Mouse (Mus musculus): ENCODE measurements around the gene Nid1.
"Not testable (repeated sequence)": the region's sequence is repeated elsewhere in the genome, so short reads cannot be mapped to it uniquely, and the experiment has no call there.

Nid1 gene

DNA sequence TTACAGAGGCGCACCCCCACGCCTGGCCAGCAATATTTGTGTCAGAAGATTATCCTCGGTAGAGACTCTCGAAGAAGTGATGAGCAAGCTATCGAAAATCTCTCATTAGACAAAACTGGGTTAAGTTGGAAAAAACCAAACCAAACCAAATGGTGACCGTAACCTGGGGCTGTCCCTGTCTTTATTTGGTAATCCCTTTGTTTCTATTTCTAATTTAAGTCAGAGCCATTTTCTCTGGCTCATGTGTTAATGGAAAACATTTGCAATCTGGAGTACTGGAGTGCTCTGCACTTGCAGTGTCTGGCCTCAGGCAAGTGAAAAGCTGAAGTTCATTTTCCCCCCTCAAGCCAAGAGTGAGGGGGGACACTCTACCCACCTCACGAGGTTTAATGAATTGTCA, 16.9 kb downstream of the Nid1 start:
- DNase-seq (ENCODE audit: low read depth): not testable (repeated sequence)

DNA sequence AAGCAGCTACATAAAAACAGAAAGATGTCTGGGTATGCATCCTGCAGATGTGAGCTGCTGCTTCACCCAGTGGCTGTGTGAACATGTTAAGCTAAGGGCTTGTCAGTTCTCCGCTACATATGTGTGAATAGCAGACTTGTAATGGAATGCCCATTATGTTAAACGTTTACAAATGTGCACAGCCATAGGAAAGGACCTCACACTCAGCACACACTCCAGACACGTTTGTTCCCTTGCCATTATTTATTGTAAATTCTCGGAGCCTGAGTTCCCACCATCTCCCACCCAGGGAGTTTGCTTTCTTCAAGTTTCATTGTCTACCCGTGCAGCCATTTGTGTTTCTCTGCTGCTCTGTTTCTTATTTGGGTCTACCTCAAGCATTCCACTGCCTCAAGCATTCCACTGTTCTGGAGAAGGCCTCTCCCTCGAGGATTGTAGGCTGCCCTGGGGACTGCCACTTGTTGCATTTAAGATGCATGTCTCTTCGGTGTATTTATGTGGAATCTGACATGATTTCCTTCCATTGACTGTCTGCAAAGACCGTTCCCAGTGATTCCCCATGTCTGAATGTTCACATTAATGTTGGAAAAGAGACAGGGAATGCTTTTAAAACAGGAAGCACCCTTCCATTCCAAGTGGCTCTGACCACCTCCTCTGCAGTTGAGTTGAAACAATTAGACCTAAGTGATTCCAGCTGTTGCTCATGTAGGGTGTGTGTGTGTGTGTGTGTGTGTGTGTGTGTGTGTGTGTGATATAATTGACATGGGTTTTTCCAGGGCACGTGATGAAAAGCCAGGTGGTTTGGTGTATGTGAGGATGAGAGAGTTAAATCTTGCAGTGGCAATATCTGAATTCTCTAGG, 18.5 kb downstream of the Nid1 start:
- not testable (repeated sequence) for DNase-seq (ENCODE audit: low read depth)

DNA sequence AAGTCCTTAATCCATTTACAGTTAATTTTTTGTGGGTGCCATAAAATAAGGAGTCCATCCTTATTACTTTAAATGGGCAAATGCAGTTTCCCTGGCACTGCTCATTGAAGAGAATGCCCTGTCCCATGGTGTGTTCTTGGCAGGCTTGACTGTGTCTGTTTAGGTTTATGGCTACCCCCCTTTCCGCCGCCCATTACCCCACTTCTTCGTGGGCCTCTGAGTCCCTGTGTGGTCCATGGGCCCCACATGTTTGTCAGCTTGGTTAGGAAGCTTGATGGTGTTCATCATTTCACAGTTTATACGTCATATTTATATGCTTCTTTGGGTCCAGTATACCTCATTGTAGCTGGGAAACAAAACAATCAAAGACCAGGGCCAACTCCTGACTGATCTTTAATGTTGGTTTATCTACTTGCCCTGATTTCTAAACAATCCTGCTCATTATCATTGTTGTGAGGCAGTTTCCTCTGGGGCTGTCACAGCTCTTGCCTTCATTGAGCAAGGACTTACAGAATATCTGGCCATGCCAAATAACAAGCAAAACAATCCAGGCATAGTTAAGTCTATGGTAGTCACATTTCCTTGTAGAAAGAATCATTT, 20.9 kb downstream of the Nid1 start:
- DNase-seq (ENCODE audit: low read depth): no peak

DNA sequence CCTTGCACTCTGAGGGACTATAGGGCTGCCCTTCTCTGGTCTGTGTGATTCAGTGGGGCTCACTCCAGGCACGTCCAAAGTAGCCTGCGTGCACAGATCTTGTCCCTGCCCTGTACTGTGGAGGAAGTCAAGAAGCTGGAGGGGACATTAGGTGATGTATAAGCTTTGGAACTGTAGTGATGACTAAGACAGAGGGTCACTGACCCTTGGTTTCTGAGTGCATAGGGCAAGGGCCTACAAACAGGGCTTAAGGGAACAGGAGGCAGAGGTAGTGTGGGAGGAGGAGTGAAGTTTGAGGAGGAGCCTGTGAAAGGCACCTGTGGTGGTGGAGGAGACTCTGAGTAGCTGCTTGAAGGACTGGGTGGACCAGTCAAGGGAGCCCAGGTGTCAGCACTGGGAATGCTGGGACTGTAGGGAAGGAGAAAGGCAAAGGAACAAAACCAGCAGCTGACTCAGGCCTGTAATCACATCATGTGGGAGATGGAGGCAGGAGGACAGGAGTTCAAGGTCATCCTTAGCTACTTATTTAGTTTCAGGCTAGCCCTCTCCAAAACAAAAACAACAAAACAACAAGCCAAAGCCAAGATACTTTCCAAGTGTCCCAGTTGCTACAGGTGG, 23.3 kb downstream of the Nid1 start:
- DNase-seq (ENCODE audit: low read depth): no peak

DNA sequence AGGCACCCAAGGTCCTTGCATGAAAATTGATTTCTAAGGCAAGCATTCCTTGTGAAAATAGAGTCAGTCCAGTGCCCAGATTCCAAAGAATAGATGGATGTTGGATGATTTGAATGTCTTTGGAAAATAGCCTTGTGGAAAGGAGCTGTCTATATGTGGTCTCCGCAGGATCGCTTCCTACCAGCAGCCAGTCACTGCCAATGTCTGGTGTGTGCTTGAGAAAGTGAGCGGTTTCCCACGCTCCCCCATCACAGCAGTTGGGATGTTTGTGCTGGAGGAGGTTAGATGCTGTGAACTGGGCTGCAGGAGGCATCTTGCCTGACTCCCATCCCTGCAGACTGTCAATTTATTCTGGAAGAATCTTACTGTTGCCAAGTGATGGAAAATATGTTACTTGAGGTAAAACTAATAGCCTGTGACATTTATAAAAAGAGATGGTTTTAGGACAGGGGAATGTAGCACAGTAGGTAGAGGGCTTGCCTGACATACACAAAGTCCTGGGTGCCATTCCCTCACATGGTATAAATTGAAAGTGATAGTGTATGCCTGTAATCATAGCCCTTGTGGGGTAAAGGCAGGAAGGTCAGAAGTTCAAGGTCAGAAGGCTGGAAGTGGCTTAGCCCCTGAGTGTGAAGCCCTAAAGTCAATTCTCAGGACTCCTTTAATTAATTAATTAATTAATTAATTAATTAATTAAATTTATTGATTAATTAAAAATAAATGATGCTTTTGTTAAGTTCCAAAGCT, 24.3 kb downstream of the Nid1 start:
- DNase-seq (ENCODE audit: low read depth): no peak

DNA sequence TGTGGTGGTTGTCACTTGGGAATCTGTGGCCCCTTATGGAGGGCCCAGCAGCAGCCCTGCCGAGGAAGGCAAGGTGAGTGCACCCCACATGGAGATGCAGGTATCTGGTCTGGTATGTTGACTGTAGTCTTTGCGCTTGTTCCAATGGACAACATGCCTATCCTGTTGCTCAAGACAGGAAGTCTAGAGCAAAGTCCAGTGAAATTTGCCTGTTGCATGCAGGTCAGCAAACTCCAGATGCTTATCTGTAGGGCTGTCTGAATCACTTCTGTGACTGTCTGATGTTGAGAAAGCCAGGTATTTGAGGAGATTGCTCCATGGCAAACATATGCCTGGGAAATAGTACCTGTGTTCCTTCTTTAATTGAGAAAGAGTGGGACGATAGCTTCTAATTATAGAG, 26.6 kb downstream of the Nid1 start:
- no peak for DNase-seq (ENCODE audit: low read depth)

DNA sequence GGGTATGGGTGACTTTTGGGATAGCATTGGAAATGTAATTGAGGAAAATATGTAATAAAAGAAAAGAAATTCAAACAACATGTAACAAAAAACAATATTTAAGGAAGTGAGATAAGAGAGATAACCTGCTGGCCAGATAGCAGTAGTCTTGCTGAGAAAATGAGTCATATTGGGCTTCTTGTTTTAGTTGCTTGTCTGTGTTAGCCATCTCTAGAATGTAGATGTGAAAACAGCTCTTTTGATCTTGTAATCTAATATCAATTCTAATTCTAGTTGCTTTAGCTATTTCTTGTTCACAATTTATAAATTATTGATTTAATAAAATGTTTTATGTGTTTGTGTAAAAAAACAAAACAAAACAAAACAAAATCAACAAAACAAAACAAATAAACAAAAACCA, 29.9 kb downstream of the Nid1 start:
- not testable (repeated sequence) for DNase-seq (ENCODE audit: low read depth)

DNA sequence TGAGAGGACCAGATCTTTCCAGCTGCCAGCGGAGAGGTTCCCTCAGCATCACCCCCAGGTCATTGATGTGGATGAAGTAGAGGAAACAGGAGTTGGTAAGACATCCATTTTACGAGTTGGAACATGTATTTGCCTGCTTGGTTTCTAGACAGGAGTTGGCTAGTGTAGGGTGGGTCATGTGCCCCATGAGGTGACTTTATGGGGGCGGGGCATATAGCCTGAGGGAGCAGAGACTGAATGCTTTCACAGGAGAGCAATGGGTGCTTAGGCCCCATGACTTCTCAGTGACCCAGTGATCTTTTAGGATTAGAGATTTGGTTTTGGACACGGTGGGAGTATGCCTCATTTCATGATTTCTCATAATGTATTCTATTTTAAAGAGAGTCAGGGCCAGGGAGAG, 31.2 kb downstream of the Nid1 start:
- no peak for DNase-seq (ENCODE audit: low read depth)

DNA sequence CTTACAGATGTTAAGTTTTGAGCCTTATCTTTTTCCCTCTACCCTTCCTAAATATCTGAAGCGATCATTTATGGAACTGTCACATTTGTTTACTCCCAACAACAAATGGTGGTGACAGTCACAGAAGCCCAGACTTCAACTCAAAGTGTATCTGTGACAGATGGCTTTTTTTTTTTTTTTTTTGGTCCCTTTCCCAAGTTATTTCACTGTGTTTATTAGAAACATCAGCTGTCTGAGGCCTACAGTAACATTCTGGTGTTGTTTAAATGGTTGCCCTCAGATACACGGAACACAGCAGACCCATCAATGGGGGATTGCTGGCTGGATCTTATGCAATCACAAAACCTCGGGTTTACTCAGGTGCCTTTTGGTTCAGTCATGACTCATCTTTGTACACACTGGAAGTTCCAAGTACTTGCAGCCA, 34.0 kb downstream of the Nid1 start:
- no peak for DNase-seq (ENCODE audit: low read depth)

DNA sequence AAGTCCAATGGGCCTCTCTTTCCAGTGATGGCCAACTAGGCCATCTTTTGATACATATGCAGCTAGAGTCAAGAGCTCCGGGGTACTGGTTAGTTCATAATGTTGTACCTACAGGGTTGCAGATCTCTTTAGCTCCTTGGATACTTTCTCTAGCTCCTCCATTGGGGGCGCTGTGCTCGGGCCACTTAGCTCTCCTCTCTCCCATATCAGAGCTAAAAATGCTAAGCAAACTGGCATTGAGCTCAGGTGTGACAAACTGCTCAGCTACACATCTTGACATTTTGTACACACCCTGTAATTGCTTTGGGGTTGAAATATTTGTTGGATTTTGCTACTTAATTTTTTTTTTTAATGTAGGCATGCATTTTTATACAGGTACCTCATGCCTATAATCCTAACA, 37.1 kb downstream of the Nid1 start:
- DNase-seq (ENCODE audit: low read depth): not testable (repeated sequence)

DNA sequence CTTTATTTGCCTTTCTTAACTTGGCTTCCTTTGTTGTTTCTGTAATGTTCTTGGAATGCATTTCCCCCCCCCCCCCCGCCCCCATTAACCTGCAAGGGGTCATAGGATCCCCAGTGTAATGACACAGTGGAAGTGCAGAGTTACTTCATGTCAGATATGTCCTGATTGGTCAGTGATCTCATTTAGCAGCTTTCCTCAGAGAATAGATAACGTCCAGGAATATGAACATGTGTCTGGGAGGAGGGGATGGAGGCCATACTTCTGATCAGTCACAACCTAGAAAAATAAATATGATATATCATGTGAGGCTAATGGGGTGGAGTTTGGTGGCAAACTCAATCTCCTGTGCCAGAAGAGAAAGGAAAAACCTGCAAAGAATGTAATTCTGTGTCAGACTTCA, 37.6 kb downstream of the Nid1 start:
- no peak for DNase-seq (ENCODE audit: low read depth)

DNA sequence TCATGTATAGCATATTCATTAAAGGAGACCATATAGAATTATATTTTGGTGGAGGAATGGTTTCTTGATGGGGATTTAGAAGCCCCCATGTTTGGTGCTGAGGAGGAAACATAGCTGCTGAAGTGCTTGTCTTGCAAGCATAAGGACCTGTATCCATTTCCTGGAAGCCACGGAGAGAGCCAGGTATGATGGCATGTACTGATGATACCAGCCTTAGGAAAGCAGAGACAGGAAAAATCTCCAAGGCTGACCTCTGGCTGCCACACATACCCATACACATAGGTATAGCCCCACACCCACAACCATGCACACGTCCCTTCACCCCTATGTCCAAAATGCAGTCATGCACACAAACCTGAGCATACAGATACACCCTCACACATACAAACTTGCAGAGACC, 39.2 kb downstream of the Nid1 start:
- no peak for DNase-seq (ENCODE audit: low read depth)

DNA sequence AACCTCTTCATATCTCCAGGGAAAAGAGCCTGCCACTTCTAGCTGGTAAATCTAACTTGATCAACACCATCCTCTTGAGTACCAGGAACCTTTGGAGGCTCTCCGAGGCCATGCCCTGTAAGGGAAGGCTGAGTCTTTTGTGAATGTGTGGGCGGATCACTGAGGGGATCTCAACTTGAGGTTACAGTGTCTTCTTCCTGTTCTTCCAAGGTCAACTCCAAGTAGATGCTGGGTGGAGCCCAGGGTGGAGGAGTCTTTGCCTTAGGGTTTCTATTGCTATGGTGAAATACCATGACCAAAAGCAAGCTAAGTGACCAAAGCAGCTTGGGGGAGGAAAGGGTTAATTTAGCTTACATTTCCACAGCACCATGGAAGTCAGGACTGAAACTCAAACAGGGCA, 39.7 kb downstream of the Nid1 start:
- no peak for DNase-seq (ENCODE audit: low read depth)

DNA sequence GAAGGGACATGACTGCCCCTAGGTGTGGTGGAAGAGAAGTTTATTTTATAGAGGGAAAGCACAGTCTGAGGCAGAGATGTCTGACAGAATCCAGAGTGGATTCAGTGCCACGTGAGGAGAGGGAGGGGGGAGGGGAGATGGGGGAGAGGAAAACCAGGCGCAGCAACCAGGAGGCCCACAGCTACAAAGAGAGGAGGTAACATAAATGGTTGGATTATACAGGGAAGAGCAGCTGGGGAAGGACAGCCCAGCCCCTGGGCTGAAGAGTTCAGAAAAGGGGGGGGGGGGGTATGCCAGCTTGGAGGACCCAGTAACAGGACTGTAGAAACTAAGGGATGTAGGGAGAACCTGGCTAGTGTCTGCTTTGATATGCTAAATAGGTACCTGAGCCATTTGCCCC, 42.6 kb downstream of the Nid1 start:
- DNase-seq (ENCODE audit: low read depth): no peak

DNA sequence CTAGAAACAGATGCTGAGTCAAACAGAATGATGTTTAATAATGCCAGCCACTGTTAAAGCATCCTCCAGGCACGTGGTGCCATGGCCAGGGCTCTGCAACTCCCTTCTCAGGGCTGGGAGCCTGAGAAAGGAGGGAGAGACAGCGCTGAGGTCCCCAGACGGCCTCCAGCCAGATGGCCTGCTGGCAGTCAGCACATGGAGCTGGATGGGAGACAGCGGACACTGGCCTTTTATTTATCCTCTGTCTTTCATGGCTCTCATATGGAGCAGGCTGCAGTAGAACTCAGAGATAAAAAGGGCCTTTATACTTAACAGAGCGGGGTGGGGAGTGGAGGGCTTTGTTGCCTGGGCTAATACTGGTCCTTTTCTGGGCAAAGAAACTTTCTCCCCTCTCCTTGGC, 43.7 kb downstream of the Nid1 start:
- no peak for DNase-seq (ENCODE audit: low read depth)

DNA sequence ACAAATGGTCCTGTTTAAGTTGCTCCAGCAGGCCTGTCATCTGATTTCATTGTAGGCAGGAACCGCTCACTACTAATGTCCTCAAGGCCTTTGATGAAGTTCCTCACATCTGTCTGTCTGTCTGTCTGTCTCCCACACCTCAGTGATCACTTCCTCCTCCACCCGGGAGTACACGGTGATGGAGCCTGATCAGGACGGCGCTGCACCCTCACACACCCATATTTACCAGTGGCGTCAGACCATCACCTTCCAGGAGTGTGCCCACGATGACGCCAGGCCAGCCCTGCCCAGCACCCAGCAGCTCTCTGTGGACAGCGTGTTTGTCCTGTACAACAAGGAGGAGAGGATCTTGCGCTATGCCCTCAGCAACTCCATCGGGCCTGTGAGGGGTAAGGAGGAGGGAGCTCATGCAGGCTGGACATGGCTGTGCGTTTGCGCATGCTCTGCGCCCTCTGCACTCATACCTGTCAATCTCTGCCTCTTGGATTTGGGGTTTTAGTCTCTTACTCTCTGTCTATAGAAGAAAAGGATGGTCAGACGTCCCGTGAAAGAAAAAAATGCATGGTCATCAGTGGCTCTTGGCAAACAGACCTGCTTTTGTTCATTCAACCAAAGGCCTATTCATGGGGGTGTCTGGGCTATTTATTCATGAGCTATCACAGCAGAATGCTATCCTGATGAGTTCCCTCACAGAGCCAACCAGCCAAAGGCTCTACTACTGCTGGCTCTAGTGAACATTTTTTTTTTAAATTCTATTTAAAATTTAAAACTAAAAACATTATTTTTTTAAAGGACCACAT, 44.7 kb downstream of the Nid1 start:
- DNase-seq (ENCODE audit: low read depth): no peak

DNA sequence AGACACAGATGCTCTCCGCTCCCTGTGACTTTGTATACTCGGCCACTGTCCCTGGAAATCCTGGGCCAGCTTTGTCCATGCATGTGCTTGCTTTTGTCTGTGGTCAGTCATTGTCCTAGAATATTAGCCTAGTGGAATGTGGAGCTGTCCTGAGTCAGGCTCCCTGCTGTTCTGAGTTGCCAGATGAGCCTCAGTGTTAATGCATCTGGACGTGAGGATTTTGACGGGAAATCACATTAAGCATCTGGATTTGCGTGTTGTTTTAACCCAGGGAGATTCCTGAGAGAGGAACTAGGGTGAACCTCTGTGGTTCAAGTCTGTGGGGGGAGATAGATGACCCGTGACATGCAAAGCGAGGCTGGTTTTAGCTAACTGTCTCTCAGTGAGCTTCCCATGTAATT, 47.0 kb downstream of the Nid1 start:
- DNase-seq (ENCODE audit: low read depth): no peak

DNA sequence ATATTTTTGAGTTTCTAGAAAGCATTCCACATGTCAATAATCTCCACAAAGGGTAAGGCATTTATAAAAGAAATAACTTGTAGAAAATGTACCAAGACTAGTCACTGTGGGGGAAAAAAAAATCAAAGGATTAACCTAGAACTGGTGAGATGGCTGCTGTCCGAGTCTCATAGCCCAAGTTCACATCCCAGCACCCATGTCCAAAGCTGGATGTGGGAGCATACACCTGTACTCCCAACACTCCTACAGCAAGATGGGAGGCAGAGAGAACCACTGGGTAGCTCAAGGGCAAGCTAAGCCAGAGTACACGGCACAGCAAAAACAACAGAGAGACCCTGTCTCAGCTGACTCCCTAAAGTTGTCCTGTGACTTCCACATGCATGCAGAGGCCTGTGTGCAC, 47.5 kb downstream of the Nid1 start:
- DNase-seq (ENCODE audit: low read depth): no peak

DNA sequence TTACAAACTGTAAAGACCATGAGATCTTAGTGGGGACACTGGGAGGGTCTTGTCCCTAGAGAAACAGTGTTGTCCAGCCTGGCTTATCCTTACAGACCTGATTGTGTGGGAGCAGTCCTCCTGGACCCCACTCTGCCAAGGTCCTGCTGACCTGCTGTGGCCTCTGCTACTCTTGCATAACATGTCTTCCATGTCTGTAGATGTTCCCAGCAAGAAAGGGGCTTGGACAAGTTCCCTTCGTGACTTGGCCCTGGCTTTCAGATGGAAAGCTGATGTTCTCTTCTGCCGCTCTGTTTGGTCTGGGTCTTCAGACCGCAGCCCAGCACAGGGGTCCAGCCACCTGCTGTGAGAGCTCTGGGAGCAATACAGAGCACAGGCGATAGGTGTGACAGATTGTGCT, 48.3 kb downstream of the Nid1 start:
- DNase-seq (ENCODE audit: low read depth): no peak

DNA sequence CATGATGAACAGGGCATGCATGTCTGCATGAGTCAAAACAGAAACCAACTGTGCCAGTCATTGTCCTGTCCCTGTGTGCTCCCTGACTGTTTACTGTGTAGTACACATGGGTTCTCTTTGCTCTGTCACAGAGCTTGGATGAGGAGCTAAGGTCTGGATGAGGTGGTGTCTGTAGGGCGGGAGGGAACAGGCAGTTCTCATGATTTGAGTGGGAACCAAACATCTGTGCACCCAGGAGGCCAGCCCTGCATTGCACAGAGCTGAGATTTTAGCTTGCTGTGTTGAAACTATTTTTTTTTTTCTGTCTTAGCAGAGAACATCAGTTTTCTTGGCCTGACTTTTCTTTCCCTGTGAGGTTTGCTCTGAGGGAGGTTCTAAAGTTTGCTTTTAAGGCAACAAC, 50.5 kb downstream of the Nid1 start:
- no peak for DNase-seq (ENCODE audit: low read depth)

DNA sequence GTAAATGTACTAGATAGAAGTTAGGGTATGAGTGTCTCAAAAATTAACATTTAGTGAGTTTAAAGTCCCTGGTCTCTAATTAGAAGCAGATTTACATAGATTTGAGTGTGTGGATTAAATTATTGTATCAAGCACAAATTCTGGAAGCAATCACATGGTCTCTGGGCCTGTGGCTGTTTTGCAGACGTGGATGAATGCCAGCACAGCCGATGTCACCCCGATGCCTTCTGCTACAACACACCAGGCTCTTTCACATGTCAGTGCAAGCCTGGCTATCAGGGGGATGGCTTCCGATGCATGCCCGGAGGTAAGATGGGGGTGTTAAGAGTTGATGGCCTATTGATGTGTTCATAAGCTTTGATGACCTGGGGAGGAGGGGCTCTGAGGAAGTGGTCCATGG, 52.5 kb downstream of the Nid1 start:
- no peak for DNase-seq (ENCODE audit: low read depth)

DNA sequence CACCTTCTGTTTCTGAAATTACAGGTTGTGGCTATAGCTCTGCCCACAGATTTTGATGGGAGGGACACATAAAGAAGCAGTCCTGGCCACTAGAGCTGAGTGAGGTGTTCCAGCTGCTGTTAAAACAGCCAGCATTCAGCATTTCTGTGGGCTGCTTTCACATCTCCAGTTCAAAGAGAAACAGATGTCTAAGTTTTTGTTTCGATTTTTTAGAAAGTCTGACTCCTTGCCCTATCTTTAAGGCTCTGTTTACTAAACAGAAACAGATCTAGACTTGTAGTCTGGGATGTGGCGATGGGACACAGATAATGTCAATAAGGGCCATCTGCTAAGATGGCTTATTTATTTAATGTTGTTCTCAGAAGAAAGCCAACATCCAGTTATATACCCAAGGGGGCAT, 54.8 kb downstream of the Nid1 start:
- peak; percentile 10 for DNase-seq (ENCODE audit: low read depth)

All from naive thymus-derived CD4-positive, alpha-beta T cell, adult 2 months (primary cell).